Mouse (Mus musculus): ENCODE results near the gene Slc6a21. TPM values are rescaled to one million over a fixed set of nuclear protein-coding genes. Genes with fewer than 3 reads are reported as not detected.

Gene Slc6a21
- polyA plus RNA-seq, 1 experiment = not detected

GRCm38 (mm10) chr7:45305275-45305674 lies 28.0 kb downstream of the Slc6a21 start:
- Histone ChIP-seq H3K27me3 (ENCODE audit: control insufficient read depth) (no peaks in the 10 kb centered on the region; the same call in 1 of the 2 replicates), H3K4me3 (replicated peaks) (no peak overlapping the region), H3K9me3 (ENCODE audit: control insufficient read depth, low read length) (no peaks in the 10 kb centered on the region), H3K4me1 (ENCODE audit: control insufficient read depth) (peaks cover 2% of the 10 kb centered on the region; the same call in 1 of the 2 replicates), H3K36me3 (ENCODE audit: control insufficient read depth) (no peaks in the 10 kb centered on the region)
- TF ChIP-seq TAL1 (IDR thresholded peaks at IDR 0.05; ENCODE audit: low read length) = no peak
- no peak for TF ChIP-seq GATA1 (IDR thresholded peaks at IDR 0.05; ENCODE audit: low read length)

- Histone ChIP-seq H3K4me3 (replicated peaks) (no peak overlapping the region), H3K9me3 (ENCODE audit: control insufficient read depth, low read length) (no peaks in the 10 kb centered on the region), H3K36me3 (ENCODE audit: control insufficient read depth) (no peaks in the 10 kb centered on the region), H3K4me1 (ENCODE audit: control insufficient read depth) (peaks cover 2% of the 10 kb centered on the region; the same call in 1 of the 2 replicates), H3K27me3 (ENCODE audit: control insufficient read depth) (no peaks in the 10 kb centered on the region)
- TF ChIP-seq TAL1 (IDR thresholded peaks at IDR 0.05; ENCODE audit: low read length) (no peak), GATA1 (IDR thresholded peaks at IDR 0.05; ENCODE audit: low read length) (no peak)
These were observed 31.4 kb downstream of the Slc6a21 start for GRCm38 (mm10) chr7:45308551-45309240.

GRCm38 (mm10) chr7:45309455-45309854 lies 32.1 kb downstream of the Slc6a21 start:
- Histone ChIP-seq H3K4me3 (replicated peaks) (no peak overlapping the region), H3K9me3 (ENCODE audit: control insufficient read depth, low read length) (no peaks in the 10 kb centered on the region)
- TF ChIP-seq TAL1 (IDR thresholded peaks at IDR 0.05; ENCODE audit: low read length) (no peak), GATA1 (IDR thresholded peaks at IDR 0.05; ENCODE audit: low read length) (no peak)

GRCm38 (mm10) chr7:45312023-45312422 lies 34.7 kb downstream of the Slc6a21 start:
- Histone ChIP-seq H3K9me3 (ENCODE audit: control insufficient read depth, low read length) (no peaks in the 10 kb centered on the region), H3K4me1 (ENCODE audit: control insufficient read depth) (no peaks in the 10 kb centered on the region), H3K27me3 (ENCODE audit: control insufficient read depth) (no peaks in the 10 kb centered on the region), H3K36me3 (ENCODE audit: control insufficient read depth) (no peaks in the 10 kb centered on the region), H3K4me3 (replicated peaks) (no peak overlapping the region)
- TF ChIP-seq TAL1 (IDR thresholded peaks at IDR 0.05; ENCODE audit: low read length) (no peak), GATA1 (IDR thresholded peaks at IDR 0.05; ENCODE audit: low read length) (no peak)

More at GRCm38 (mm10) chr7:45309455-45309854, 32.1 kb downstream of the Slc6a21 start:
- Histone ChIP-seq H3K36me3 (ENCODE audit: control insufficient read depth) (no peaks in the 10 kb centered on the region), H3K27me3 (ENCODE audit: control insufficient read depth) (no peaks in the 10 kb centered on the region), H3K4me1 (ENCODE audit: control insufficient read depth) (peaks cover 2% of the 10 kb centered on the region; the same call in 1 of the 2 replicates)

- no peak for TF ChIP-seq GATA1 (IDR thresholded peaks at IDR 0.05; ENCODE audit: low read length)
- TF ChIP-seq TAL1 (IDR thresholded peaks at IDR 0.05; ENCODE audit: low read length) = no peak
These were observed 35.6 kb downstream of the Slc6a21 start for GRCm38 (mm10) chr7:45312686-45313453.

GRCm38 (mm10) chr7:45313495-45313894 lies 36.2 kb downstream of the Slc6a21 start:
- Histone ChIP-seq H3K4me3 (replicated peaks) (no peak overlapping the region), H3K36me3 (ENCODE audit: control insufficient read depth) (no peaks in the 10 kb centered on the region), H3K9me3 (ENCODE audit: control insufficient read depth, low read length) (no peaks in the 10 kb centered on the region), H3K27me3 (ENCODE audit: control insufficient read depth) (no peaks in the 10 kb centered on the region), H3K4me1 (ENCODE audit: control insufficient read depth) (no peaks in the 10 kb centered on the region)
- TF ChIP-seq TAL1 (IDR thresholded peaks at IDR 0.05; ENCODE audit: low read length) = no peak
- no peak for TF ChIP-seq GATA1 (IDR thresholded peaks at IDR 0.05; ENCODE audit: low read length)

More at GRCm38 (mm10) chr7:45312686-45313453, 35.6 kb downstream of the Slc6a21 start:
- no peak overlapping the region for H3K4me3 ChIP-seq (replicated peaks)
- no peaks in the 10 kb centered on the region for H3K9me3 ChIP-seq (ENCODE audit: control insufficient read depth, low read length)
- no peaks in the 10 kb centered on the region for H3K36me3 ChIP-seq (ENCODE audit: control insufficient read depth)
- H3K27me3 ChIP-seq (ENCODE audit: control insufficient read depth) = no peaks in the 10 kb centered on the region
- no peaks in the 10 kb centered on the region for H3K4me1 ChIP-seq (ENCODE audit: control insufficient read depth)

- Histone ChIP-seq H3K27me3 (ENCODE audit: control insufficient read depth) (no peaks in the 10 kb centered on the region), H3K4me3 (replicated peaks) (no peak overlapping the region), H3K9me3 (ENCODE audit: control insufficient read depth, low read length) (no peaks in the 10 kb centered on the region), H3K36me3 (ENCODE audit: control insufficient read depth) (no peaks in the 10 kb centered on the region), H3K4me1 (ENCODE audit: control insufficient read depth) (no peaks in the 10 kb centered on the region)
- no peak for TF ChIP-seq GATA1 (IDR thresholded peaks at IDR 0.05; ENCODE audit: low read length)
- TF ChIP-seq TAL1 (IDR thresholded peaks at IDR 0.05; ENCODE audit: low read length) = no peak
These were observed 37.9 kb downstream of the Slc6a21 start for GRCm38 (mm10) chr7:45315182-45315701.

- no peaks in the 10 kb centered on the region for H3K4me1 ChIP-seq (ENCODE audit: control insufficient read depth)
- H3K27me3 ChIP-seq (ENCODE audit: control insufficient read depth) = no peaks in the 10 kb centered on the region
- TF ChIP-seq GATA1 (IDR thresholded peaks at IDR 0.05; ENCODE audit: low read length) = no peak
- TF ChIP-seq TAL1 (IDR thresholded peaks at IDR 0.05; ENCODE audit: low read length) = no peak
- no peaks in the 10 kb centered on the region for H3K36me3 ChIP-seq (ENCODE audit: control insufficient read depth)
- no peak overlapping the region for H3K4me3 ChIP-seq (replicated peaks)
- no peaks in the 10 kb centered on the region for H3K9me3 ChIP-seq (ENCODE audit: control insufficient read depth, low read length)
These were observed 39.2 kb downstream of the Slc6a21 start for GRCm38 (mm10) chr7:45316536-45316935.

GRCm38 (mm10) chr7:45322245-45322644 lies 44.9 kb downstream of the Slc6a21 start:
- Histone ChIP-seq H3K9me3 (ENCODE audit: control insufficient read depth, low read length) (peaks cover 11% of the 10 kb centered on the region), H3K4me1 (ENCODE audit: control insufficient read depth) (no peaks in the 10 kb centered on the region), H3K4me3 (replicated peaks) (no peak overlapping the region), H3K27me3 (ENCODE audit: control insufficient read depth) (no peaks in the 10 kb centered on the region), H3K36me3 (ENCODE audit: control insufficient read depth) (no peaks in the 10 kb centered on the region)
- TF ChIP-seq GATA1 (IDR thresholded peaks at IDR 0.05; ENCODE audit: low read length) = no peak
- TF ChIP-seq TAL1 (IDR thresholded peaks at IDR 0.05; ENCODE audit: low read length) = no peak
